Mouse (Mus musculus) urinary bladder, postnatal 36 days (tissue): ENCODE data around the gene A730015C16Rik.

Experiments used
- DNase-seq, 2 experiments: peaks; one replicate each; pipeline ENCODE4 v3.0.0; 2022; ENCODE audit warnings: low spot score in 2 of 2, mixed read lengths in 1 of 2

Gene A730015C16Rik

GRCm38 (mm10) chr4:108848505-108848848 is at the start of gene A730015C16Rik:
Gene A730015C16Rik (minus strand): TSS chr4:108848619.
- DNase-seq = peak in 1 of 2 experiments; percentile 15

- no peak for DNase-seq
Observed at GRCm38 (mm10) chr4:108890876-108891275, 42.5 kb upstream of the A730015C16Rik start.

- DNase-seq = no peak
Observed at GRCm38 (mm10) chr4:108887456-108887855, 39.0 kb upstream of the A730015C16Rik start.

GRCm38 (mm10) chr4:108883815-108884214 is 35.4 kb upstream of the A730015C16Rik start:
- DNase-seq = no peak

- peak; percentile 47 to 51 for DNase-seq
Observed at GRCm38 (mm10) chr4:108878963-108879822, 30.8 kb upstream of the A730015C16Rik start, which contains the start of gene Rab3b. Gene Rab3b (plus strand): TSS chr4:108879063.

- no peak for DNase-seq
Observed at GRCm38 (mm10) chr4:108877901-108878300, 29.5 kb upstream of the A730015C16Rik start.

- DNase-seq = no peak
Observed at GRCm38 (mm10) chr4:108873746-108874145, 25.3 kb upstream of the A730015C16Rik start.

GRCm38 (mm10) chr4:108869730-108870374 is 21.4 kb upstream of the A730015C16Rik start:
- DNase-seq = peak; percentile 72 to 78

- no peak for DNase-seq
Observed at GRCm38 (mm10) chr4:108866806-108867205, 18.4 kb upstream of the A730015C16Rik start.

GRCm38 (mm10) chr4:108847715-108848504 is 509 bp downstream of the A730015C16Rik start, which contains the start of gene Kti12:
Gene Kti12 (plus strand): TSS chr4:108847785.
- DNase-seq = peak; percentile 66 to 83

GRCm38 (mm10) chr4:108845824-108846569 is 2.4 kb downstream of the A730015C16Rik start:
- no peak for DNase-seq

GRCm38 (mm10) chr4:108843336-108843735 is 5.1 kb downstream of the A730015C16Rik start:
- DNase-seq = no peak

- DNase-seq = no peak
Observed at GRCm38 (mm10) chr4:108841920-108842578, 6.4 kb downstream of the A730015C16Rik start.

- no peak for DNase-seq
Observed at GRCm38 (mm10) chr4:108838031-108838430, 10.4 kb downstream of the A730015C16Rik start.

GRCm38 (mm10) chr4:108835496-108835895 is 12.9 kb downstream of the A730015C16Rik start:
- no peak for DNase-seq

- peak in 1 of 2 experiments; percentile 7 for DNase-seq
Observed at GRCm38 (mm10) chr4:108834971-108835311, 13.5 kb downstream of the A730015C16Rik start.

- peak; percentile 76 to 83 for DNase-seq
Observed at GRCm38 (mm10) chr4:108834115-108834970, 14.1 kb downstream of the A730015C16Rik start, which contains the start of gene Txndc12. Gene Txndc12 (plus strand): TSS chr4:108834601.

- DNase-seq = no peak
Observed at GRCm38 (mm10) chr4:108833828-108834114, 14.6 kb downstream of the A730015C16Rik start.

- DNase-seq = peak; percentile 80 to 89
Observed at GRCm38 (mm10) chr4:108832916-108833827, 15.2 kb downstream of the A730015C16Rik start, which contains the start of gene Btf3l4. Gene Btf3l4 (minus strand): TSS chr4:108833614.
